Mouse (Mus musculus) lung, postnatal 0 days (tissue): ENCODE measurements around the gene Olfr1084.

Source experiments
- CTCF ChIP-seq: IDR thresholded peaks from 2 replicates; pipeline ENCODE4 v1.5.1; 2016; ENCODE audit warnings: antibody characterized with exemption, mild to moderate bottlenecking
- EP300 ChIP-seq: IDR thresholded peaks from 2 replicates; pipeline ENCODE4 v1.6.1; 2016; ENCODE audit warnings: antibody characterized with exemption, mild to moderate bottlenecking, control low read depth

DNA sequence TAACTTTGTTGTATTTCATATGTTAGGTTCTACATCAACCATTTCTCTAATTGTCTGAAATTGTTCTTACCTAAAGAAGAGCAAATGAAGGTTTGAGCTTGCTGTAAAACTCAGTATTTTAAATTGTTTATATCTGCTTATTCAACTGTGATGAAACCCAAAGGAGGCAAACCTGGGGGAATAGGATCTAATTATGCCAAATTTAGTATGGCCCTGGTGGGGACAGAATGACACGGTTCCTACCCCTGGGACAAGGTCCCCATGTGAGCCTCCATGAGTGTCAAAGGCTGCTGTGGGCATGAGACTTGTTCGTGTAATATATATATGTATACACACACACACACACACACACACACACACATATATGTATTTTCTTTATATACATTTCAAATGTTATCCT lies 40.5 kb upstream of the Olfr1084 start, which contains the start of gene Olfr1086:
- TF ChIP-seq EP300 (no peak), CTCF (no peak)
